Mouse (Mus musculus): Measurements from ENCODE around the gene Pfn3.

Gene Pfn3

GRCm38 (mm10) chr13:55429226-55429888 lies 14.3 kb upstream of the Pfn3 start:
- DNase-seq: no peak

- DNase-seq: no peak
Observed at GRCm38 (mm10) chr13:55426613-55427012, 11.6 kb upstream of the Pfn3 start, which contains the start of gene F12. Gene F12 (minus strand): TSS chr13:55426793.

GRCm38 (mm10) chr13:55420933-55421800 lies 6.1 kb upstream of the Pfn3 start:
- DNase-seq: no peak

GRCm38 (mm10) chr13:55420018-55420932 lies 5.2 kb upstream of the Pfn3 start:
- DNase-seq: no peak

- DNase-seq: no peak
Observed at GRCm38 (mm10) chr13:55419142-55419541, 4.1 kb upstream of the Pfn3 start.

GRCm38 (mm10) chr13:55418004-55418403 lies 3.0 kb upstream of the Pfn3 start:
- DNase-seq: peak; percentile 74

- DNase-seq: no peak
Observed at GRCm38 (mm10) chr13:55413333-55413732, 1.7 kb downstream of the Pfn3 start.

GRCm38 (mm10) chr13:55412643-55413307 lies 2.3 kb downstream of the Pfn3 start:
- no peak for DNase-seq

- no peak for DNase-seq
Observed at GRCm38 (mm10) chr13:55411826-55412225, 3.2 kb downstream of the Pfn3 start.

GRCm38 (mm10) chr13:55408546-55409120 lies 6.4 kb downstream of the Pfn3 start:
- DNase-seq: no peak

- DNase-seq: no peak
Observed at GRCm38 (mm10) chr13:55407341-55407740, 7.7 kb downstream of the Pfn3 start.

- no peak for DNase-seq
Observed at GRCm38 (mm10) chr13:55405783-55406390, 9.1 kb downstream of the Pfn3 start.

- peak; percentile 40 for DNase-seq
Observed at GRCm38 (mm10) chr13:55404853-55405782, 9.9 kb downstream of the Pfn3 start.

GRCm38 (mm10) chr13:55403935-55404852 lies 10.8 kb downstream of the Pfn3 start:
- no peak for DNase-seq

- DNase-seq: no peak
Observed at GRCm38 (mm10) chr13:55403266-55403665, 11.8 kb downstream of the Pfn3 start.

- no peak for DNase-seq
Observed at GRCm38 (mm10) chr13:55400039-55400346, 15.0 kb downstream of the Pfn3 start.

- no peak for DNase-seq
Observed at GRCm38 (mm10) chr13:55399300-55400038, 15.6 kb downstream of the Pfn3 start.

- DNase-seq: no peak
Observed at GRCm38 (mm10) chr13:55398088-55398487, 16.9 kb downstream of the Pfn3 start, which contains the start of gene Slc34a1. Gene Slc34a1 (plus strand): TSS chr13:55398187.

GRCm38 (mm10) chr13:55392933-55393332 lies 22.1 kb downstream of the Pfn3 start:
- DNase-seq: no peak

Data from cerebellum, adult 11-12 months (tissue).